Mouse (Mus musculus) 3T3-L1 (cell line): ENCODE data around the gene Parp16.

Experiments used
- DNase-seq: peaks from one replicate; pipeline ENCODE4 v3.0.0-alpha.2; 2015; ENCODE audit warnings: low read depth, low spot score

The Parp16 gene

DNA sequence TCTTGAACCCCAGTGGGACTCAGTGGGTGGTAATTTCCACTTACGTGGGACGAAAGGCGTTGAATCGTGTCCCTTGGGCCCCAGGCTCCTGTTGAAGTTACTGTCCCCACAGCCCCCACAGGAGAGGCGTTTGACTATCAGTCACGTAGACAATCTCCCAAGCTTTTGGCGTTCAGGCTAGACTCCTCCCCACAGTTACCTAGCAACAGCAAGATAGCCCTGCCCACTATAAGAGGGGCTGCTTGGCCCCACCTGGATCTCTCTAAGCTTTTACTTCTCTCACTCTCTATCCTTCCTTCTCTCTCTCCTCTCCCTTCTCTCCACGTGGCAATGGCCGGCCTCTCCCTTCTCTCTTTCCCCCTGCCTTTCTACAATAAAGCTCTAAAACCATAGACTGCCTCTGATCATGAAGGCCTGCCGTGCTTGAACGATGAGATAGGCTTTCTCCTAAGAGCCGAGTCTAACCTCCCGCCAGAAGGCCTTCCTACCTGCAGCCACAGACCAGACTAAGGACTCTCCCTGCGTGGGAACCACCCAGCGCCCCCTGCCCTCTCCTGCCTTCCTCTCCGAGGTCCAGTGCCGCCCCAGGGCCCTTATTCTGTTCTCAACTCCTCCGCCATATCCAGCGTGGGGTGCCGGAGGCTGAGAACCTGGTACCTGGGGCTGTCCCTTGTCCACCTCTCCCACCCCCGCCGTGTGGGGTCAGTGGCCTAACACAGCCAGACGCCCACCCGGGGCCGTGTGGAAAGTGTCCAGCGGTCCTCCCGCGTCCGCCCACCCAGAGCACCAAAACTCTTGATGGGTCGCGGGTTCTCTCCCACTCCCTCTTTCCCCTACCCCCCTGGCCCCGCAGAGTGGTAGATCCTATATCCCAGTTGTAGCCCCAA, 13.4 kb downstream of the Parp16 start:
- DNase-seq, result no peak

DNA sequence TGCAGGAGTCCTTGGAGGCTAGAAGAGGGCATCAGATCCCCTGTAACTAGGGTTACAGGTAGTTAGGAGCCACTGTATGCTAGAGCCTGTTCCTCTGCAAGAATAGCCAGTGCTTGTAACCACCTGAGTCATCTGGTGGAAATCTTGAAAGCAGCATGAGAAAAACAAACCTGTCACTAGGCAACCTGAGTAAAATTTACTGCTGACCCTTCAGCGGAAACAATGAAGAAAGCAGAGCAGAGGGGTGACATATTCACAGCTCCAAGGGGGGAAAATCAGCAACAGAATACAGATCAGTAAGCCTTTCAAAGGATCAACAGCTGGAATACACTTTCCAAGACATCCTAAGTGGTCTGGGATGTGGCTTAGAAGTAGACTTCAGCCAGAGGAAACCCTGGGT, 16.4 kb downstream of the Parp16 start:
- no peak for DNase-seq

GRCm38 (mm10) chr9:65214425-65214777, 19.2 kb downstream of the Parp16 start:
- no peak for DNase-seq

DNA sequence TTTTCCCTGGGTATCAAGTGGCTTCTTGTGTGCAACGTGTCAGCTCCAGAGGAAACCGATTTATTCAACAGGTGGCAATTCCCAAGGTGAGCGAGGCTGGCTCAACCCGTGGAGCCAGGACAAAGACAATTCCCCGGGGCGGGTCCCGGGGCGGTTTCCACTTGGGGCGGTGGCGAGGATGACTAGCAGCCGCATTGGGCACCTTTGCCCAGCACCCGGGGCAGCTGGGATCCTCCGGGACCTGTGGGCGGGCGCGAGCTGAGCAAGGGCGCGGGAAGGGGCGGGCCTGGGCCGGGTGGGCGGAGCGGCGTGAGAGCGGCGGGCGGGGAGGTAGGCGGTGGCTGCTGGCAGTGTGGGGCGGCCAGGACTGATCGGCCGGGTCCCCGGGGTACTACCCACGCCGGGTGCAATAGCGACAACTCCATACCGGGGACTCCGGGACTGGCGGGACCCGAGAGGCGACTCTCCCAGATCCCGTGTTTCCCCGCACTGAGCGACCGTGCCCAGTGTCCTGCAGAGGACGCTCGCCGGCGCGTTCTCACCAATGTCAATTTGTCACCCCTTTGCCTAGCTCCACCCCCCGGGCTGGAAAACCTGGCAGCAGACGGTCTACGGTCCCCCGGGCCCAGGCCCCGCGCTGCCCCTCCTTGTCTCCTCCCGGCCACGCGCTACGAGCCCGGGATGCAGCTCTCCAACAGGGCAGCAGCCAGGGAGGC, 19.8 kb downstream of the Parp16 start:
- DNase-seq, result peak; percentile 49

GRCm38 (mm10) chr9:65215494-65216126, 20.5 kb downstream of the Parp16 start:
- peak; percentile 42 for DNase-seq

DNA sequence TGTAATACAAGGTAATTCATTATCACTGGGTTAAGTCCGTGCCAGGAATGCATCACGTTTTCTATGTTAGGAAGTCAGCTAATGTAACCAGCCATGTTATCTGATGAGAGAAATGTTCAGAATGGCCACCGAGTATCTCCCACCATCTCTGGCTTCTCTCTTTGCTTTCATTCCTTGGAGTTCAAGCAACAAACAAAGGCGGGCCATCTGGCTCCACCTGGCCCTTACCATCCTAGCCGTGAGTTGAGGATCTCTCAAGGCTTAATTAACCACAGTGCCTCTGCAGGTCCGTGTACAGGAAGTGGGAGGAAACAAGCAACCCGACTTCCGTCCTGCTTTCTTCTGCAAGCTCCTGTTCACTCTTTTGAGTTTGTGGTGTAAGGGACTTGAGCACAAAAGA, 21.8 kb downstream of the Parp16 start:
- no peak for DNase-seq

GRCm38 (mm10) chr9:65217661-65218060, 22.5 kb downstream of the Parp16 start:
- no peak for DNase-seq

GRCm38 (mm10) chr9:65218916-65219315, 23.8 kb downstream of the Parp16 start:
- DNase-seq, result no peak

GRCm38 (mm10) chr9:65220398-65220797, 25.2 kb downstream of the Parp16 start:
- DNase-seq, result peak; percentile 24

GRCm38 (mm10) chr9:65223927-65224326, 28.8 kb downstream of the Parp16 start:
- peak; percentile 29 for DNase-seq

DNA sequence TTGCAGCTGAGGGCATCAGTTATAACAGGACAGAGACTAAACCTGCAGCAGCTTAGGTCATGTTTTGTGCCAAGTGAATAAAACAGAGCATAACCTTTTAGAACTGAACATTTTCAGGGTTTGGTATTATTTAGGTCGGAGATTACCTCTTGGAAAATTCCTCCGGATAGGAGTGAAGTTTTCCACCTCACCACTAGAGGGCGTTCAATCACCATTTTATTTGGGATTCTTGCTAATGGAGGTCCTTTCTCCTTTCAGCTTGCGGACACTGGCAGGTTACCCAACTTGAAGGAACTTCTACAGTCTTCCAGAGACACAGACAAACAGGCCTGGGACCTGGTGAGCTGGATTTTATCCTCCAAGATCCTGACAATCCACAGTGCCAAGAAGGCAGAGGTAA, 30.6 kb downstream of the Parp16 start:
- peak; percentile 59 for DNase-seq

- DNase-seq, result no peak
Observed at GRCm38 (mm10) chr9:65230250-65230649, 35.1 kb downstream of the Parp16 start.

DNA sequence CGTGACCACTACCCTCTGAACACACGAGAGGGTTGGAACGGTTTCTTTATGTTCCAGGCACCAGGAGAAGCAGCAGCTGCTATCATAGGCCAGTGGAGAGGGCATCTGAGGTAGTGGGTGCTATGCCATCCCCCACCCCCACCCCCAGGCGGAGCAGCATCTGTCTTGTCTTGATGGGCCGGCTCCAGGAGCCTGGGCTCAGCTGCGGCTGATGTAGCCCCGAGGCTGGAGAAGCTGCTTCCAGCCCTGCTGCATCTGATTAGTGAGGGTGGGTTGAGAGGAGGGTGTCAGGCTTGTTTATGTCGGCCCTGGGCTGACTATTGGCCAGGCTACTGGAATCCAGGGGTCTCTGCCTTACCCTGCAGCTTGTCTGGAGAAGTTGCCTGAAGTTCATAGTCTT, 36.1 kb downstream of the Parp16 start:
- DNase-seq, result no peak

- no peak for DNase-seq
Observed at GRCm38 (mm10) chr9:65233243-65233985, 38.3 kb downstream of the Parp16 start.

DNA sequence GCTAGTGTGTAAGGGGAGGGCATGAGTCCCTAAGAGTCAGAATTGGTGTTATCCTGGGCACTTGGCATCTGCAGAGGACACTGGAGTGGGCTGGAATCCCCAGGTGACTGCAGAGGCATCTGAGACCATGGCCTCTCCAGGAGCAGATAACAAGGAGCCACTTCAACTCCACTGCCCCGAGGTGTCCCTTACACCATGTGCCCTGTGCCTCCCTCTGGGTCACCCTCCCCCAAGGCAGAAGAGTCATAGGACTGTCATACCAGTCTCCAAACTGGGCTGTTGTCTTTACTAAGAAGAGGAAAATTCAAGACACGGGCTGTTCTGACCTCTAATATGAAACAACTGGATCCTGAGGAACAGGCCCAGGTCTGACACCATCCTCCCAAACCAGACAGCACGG, 39.6 kb downstream of the Parp16 start:
- DNase-seq, result no peak

- DNase-seq, result no peak
Observed at GRCm38 (mm10) chr9:65235601-65236000, 40.4 kb downstream of the Parp16 start.

DNA sequence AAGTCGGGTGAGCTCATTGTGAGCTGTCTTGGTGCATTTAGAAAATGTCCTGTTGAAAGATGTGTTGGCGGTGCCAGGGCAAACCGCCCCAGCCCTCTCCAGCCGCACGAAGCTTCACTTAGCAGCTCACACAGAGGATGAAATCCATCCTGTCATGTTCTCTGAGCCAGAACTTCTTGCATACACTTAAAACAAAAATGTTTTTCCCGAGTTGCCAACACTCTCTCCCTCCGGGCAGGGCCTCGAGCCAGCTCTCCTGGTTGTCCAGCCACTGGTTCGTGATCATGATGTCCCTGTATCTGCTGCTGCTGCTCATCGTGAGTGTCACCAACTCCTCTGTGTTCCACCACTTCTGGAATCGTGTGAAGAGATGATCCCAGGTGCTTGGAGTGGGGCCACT, 42.5 kb downstream of the Parp16 start:
- DNase-seq, result no peak

DNA sequence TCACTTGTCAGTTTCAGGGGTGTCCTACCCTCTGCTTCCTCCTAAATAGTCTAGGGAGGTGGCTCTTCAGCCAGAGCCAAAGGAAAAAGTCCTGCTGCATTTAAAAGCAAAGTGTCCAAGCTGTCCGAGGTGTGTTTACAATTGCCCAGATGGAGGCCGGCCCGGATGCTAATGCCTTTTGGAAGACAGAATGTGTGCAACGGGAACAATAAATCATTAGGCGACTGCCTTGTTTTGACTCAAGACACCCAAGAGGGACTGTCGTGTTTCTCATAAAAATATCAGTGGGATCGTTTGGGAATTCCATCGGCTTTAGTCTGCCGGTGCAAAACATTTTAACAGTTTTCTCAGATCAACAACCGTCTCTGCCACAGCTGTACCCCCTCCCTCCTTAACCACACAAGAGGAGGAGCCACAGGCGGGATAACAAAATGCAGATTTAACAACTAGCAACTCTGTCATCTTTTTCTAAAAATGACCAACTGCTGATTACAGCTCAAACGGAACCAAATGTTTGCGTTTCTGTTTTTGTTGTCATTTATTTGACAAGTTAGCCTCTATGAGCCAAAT, 43.1 kb downstream of the Parp16 start:
- DNase-seq, result no peak

DNA sequence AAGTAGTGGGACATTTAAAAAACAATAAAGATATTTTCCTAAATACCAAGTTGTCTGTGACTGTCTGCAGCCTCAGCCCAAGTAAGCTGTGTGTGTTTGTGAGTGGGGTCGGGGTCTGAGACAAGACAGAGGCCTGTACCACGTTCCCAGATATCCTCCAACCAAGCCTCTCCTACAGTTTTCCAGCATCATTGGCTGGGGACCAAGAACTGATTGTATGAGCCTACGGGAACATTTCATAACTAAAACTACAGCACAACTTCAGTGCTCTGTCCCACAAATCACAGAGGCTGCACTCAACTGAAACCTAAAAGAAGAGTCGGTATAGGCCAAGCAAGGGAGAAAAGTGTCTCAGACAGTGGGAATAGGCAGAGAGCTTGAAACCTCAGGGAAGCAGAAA, 44.0 kb downstream of the Parp16 start:
- no peak for DNase-seq

DNA sequence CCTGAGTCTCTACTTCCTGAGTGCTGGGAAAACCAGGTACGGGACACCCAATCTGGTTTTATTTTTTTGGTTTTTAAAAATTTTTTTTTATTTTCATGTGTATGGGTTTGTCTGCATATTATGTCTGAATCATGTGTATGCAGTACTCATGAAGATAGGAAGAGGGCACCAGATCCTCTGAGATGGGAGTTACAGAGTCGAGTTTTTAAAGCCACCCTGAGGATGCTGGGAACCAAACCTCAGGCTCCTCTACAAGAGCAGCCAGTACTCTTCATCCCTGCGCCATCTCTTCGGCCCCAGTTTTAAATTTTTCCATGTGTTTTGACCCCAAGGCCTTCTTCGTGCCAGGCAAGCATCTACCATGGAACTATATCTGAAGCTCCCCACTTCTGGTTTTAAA, 44.6 kb downstream of the Parp16 start:
- no peak for DNase-seq

DNA sequence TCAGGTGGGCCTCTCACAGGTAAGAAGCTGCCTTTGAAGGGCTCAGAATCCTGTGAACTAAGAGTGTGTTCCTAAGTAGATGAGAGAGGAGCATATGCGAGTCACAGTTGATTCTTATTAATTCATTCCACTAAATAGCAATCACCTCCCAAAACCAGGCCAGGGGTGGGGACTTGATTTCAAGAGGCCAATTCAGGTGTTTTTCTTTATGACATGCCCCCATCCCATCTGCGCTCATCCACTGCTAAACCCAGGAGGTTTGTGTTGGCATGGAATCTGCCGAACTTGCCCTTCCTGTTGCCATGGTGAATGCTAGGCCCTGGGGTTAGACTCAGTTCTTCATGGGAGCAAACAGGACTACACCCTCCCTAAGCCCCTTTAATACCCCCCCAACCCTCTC, 45.4 kb downstream of the Parp16 start:
- no peak for DNase-seq

- DNase-seq, result peak; percentile 16
Observed at GRCm38 (mm10) chr9:65241973-65242372, 46.8 kb downstream of the Parp16 start.
